Comparison of ENCODE assay signal across 8 mouse cellular contexts in the genomic region with DNA sequence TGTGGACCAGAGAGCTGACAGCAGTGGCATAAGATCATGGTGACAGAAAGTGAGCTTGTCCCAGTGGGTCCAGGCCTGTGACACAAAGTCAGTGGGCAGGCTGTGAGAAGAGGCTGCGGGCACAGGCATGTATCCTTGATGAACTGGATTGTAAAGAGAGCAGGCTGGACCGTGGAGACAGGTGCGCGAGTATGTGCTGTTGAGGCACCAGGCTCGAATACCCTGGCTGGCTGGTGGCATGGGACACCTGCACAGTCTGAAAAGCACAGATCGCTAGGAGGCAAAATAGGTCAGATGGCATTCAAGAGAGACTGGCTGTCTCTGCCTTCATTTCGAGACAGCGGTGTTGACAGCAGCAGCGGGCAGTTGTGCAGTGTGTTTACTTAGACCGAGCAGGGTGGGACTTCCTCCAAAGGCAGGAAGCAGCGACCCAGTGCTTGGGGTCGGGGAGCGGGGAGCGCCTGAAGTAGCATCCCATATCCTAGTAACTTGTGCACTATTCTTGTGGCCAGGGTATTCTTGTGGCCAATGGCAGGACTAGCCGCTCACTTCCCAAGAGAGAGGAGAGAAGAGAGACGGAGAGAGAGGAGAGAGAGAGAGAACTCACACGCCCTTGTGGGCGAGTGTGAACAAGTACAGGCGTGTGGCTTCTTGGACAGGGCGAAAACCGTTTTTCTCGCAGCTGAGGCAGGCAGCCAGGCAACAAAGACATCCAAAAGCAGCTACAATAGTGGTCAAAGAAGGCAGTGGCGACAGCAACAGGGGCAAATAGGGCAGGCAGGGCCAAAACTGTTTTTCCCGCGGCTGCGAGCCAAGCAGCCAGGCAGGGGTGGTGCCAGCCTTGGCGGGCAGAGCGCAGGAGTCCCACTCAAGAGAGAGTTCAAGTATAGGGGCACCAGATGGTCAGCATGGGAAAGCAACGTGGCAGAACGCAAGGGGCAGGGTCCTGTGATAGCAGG. TPM values are rescaled to one million over a fixed set of nuclear protein-coding genes. Genes with fewer than 3 reads are reported as not detected.
DNase-seq lines count a peak whose midpoint lies in the region; ATAC-seq and TF ChIP-seq lines count a peak whose summit lies in the region.

No protein-coding gene starts in this region.

- H3K27ac ChIP-seq in heart, adult 2 months = peak overlapping the region; percentile 52
- no peak overlapping the region for H3K27ac ChIP-seq in limb, embryonic 15.5 days
- no peak overlapping the region for H3K27ac ChIP-seq in midbrain, embryonic 14.5 days (replicated peaks; ENCODE audit: low read depth, low read length)

- peak overlapping the region; percentile 80 for H3K4me2 ChIP-seq in limb, embryonic 15.5 days
- H3K4me2 ChIP-seq in midbrain, embryonic 14.5 days (ENCODE audit: low read length) = peak overlapping the region; percentile 88

- peak; percentile 65 for ATAC-seq in cerebellum, adult (ENCODE audit: insufficient number of reproducible peaks, low FRiP score, low TSS enrichment)
- ATAC-seq in limb, embryonic 15.5 days (ENCODE audit: insufficient number of reproducible peaks, low FRiP score, low TSS enrichment, low read depth) = peak; percentile 55; the same call in 1 of the 2 replicates
- ATAC-seq in midbrain, embryonic 14.5 days (ENCODE audit: low FRiP score, low TSS enrichment) = peak; percentile 69

- H3K9me3 ChIP-seq in limb, embryonic 15.5 days = no peaks in the 10 kb centered on the region
- H3K9me3 ChIP-seq in midbrain, embryonic 14.5 days (ENCODE audit: control insufficient read depth, low read length) = no peaks in the 10 kb centered on the region

- no peak for DNase-seq in cerebellum, adult 11 months
- DNase-seq in embryo, embryonic 10.5 days (ENCODE audit: low spot score) = peak; percentile 74
- peak; percentile 58 to 62 for DNase-seq in heart, adult 2 months
- peak; percentile 55 for DNase-seq in kidney, adult 18-20 months
- DNase-seq in midbrain, embryonic 14.5 days = peak; percentile 54
- DNase-seq in spleen, postnatal 4 days (ENCODE audit: low spot score in 2 of 2) = peak; percentile 48 to 76

- no peaks in the 10 kb centered on the region for H3K27me3 ChIP-seq in heart, adult 2 months (ENCODE audit: control insufficient read depth, insufficient read depth, low read length)
- no peaks in the 10 kb centered on the region for H3K27me3 ChIP-seq in limb, embryonic 15.5 days
- no peaks in the 10 kb centered on the region for H3K27me3 ChIP-seq in midbrain, embryonic 14.5 days (ENCODE audit: control insufficient read depth, insufficient read depth, low read length)

- no peaks in the 10 kb centered on the region for H3K36me3 ChIP-seq in heart, adult 2 months (ENCODE audit: control insufficient read depth, insufficient read depth, low read length)
- no peaks in the 10 kb centered on the region for H3K36me3 ChIP-seq in limb, embryonic 15.5 days
- no peaks in the 10 kb centered on the region for H3K36me3 ChIP-seq in midbrain, embryonic 14.5 days (ENCODE audit: control insufficient read depth, insufficient read depth, low read length)

- WGBS in heart, adult 2 months = 5% methylated on average over 30 of the region's 30 CpGs
- WGBS in limb, embryonic 15.5 days = 6% methylated on average over 30 of the region's 30 CpGs
- 8% methylated on average over 30 of the region's 30 CpGs for WGBS in midbrain, embryonic 14.5 days

- TF ChIP-seq CTCF in heart, adult 2 months (IDR thresholded peaks at IDR 0.05) = no peak

- TF ChIP-seq POLR2A in heart, adult 2 months (IDR thresholded peaks at IDR 0.05; ENCODE audit: insufficient read depth, low read depth, low read length) = no peak

- intact Hi-C loops in heart, adult 2 months (cut with DNase I) = loop anchor here (2.0 kb wide), 1 partner anchor 19 kb away; a partner anchor contains a TSS

- H3K79me2 ChIP-seq in heart, adult 2 months (replicated peaks; ENCODE audit: control insufficient read depth, insufficient read depth, low read length) = no peaks in the 10 kb centered on the region

- peaks cover 2% of the 10 kb centered on the region for H3K4me1 ChIP-seq in heart, adult 2 months (ENCODE audit: control insufficient read depth, insufficient read depth, low read length)
- peaks cover 8% of the 10 kb centered on the region for H3K4me1 ChIP-seq in limb, embryonic 15.5 days
- no peaks in the 10 kb centered on the region for H3K4me1 ChIP-seq in midbrain, embryonic 14.5 days (ENCODE audit: control insufficient read depth, insufficient read depth, low read length)

- peak overlapping the region; percentile 71 for H3K9ac ChIP-seq in heart, adult 2 months (ENCODE audit: low read depth, low read length)
- H3K9ac ChIP-seq in limb, embryonic 15.5 days = peak overlapping the region; percentile 35
- peak overlapping the region; percentile 61 for H3K9ac ChIP-seq in midbrain, embryonic 14.5 days (replicated peaks; ENCODE audit: low read length)

- peak overlapping the region; percentile 47 for H3K4me3 ChIP-seq in heart, adult 2 months
- peak overlapping the region; percentile 45 for H3K4me3 ChIP-seq in limb, embryonic 15.5 days
- peak overlapping the region; percentile 49 for H3K4me3 ChIP-seq in midbrain, embryonic 14.5 days (replicated peaks; ENCODE audit: low read depth, low read length)

- no peak for TF ChIP-seq EP300 in heart, adult 2 months (IDR thresholded peaks at IDR 0.05; ENCODE audit: insufficient read depth, low read depth, low read length)

RNA-seq across cellular contexts. Expression of a gene that starts 14.4 kb away (rescaled TPM):
- under 1 TPM; 0.34 to 0.66 TPM for total RNA-seq in heart, adult 2 months (2021)
- 0.06 TPM in 1 of 2 replicates, not detected in the other for polyA plus RNA-seq in heart, adult 2 months (2012; rRNA removed)
- polyA plus RNA-seq in limb, embryonic 15.5 days (2015; fragmentation: Nextera tagmentation; extraction: Ambion mirVana) = 0.36 and 0.40 TPM in 2 replicates
- polyA plus RNA-seq in midbrain, embryonic 14.5 days (2014; fragmentation: Nextera tagmentation; extraction: Ambion mirVana) = not detected in 2 replicates

RNA-seq across cellular contexts. Expression of a gene that starts 18.6 kb away (rescaled TPM):
- total RNA-seq in heart, adult 2 months (2021) = 10 to 100 TPM; 18.5 to 20.4 TPM
- 5.8 and 13.1 TPM in 2 replicates for polyA plus RNA-seq in heart, adult 2 months (2012; rRNA removed)
- polyA plus RNA-seq in limb, embryonic 15.5 days (2015; fragmentation: Nextera tagmentation; extraction: Ambion mirVana) = 51.5 and 52.6 TPM in 2 replicates
- 28.6 and 38.5 TPM in 2 replicates for polyA plus RNA-seq in midbrain, embryonic 14.5 days (2014; fragmentation: Nextera tagmentation; extraction: Ambion mirVana)

RNA-seq across cellular contexts. Expression of a gene that starts 18.6 kb away (rescaled TPM):
- 1 to 10 TPM; 4.1 to 4.5 TPM for total RNA-seq in heart, adult 2 months (2021)
- 1.3 and 1.5 TPM in 2 replicates for polyA plus RNA-seq in heart, adult 2 months (2012; rRNA removed)
- polyA plus RNA-seq in limb, embryonic 15.5 days (2015; fragmentation: Nextera tagmentation; extraction: Ambion mirVana) = 8.7 and 9.1 TPM in 2 replicates
- 3.5 and 5.0 TPM in 2 replicates for polyA plus RNA-seq in midbrain, embryonic 14.5 days (2014; fragmentation: Nextera tagmentation; extraction: Ambion mirVana)
